Mouse (Mus musculus): Measurements from ENCODE around the gene 4930550L24Rik. TPM values are rescaled to one million over a fixed set of nuclear protein-coding genes. Genes with fewer than 3 reads are reported as not detected.

The 4930550L24Rik gene
- not detected for total RNA-seq (2021)

DNA sequence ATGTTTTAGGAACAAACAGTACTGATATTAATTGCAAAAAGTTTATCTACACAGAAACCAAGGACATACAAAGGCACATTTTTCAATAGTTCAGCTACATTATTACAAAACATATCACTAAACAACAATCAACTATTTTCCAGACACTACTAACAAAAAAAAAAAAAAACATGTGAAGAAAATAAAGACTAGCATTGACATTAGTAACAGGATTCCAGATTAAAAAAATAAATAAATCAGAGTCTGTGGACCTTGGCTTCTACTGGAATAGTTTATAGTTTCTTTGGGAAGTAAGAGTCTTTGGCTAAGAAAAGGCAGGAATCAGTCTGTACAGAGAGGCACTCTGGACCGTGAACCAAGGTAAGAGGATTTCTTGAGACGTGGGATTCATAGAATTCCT is at the start of gene 4930550L24Rik:
Gene 4930550L24Rik, plus strand, starts transcription at position 301 of the 400 bp plus-strand sequence.
- DNase-seq (ENCODE audit: extremely low spot score in 1 of 2, low spot score in 1 of 2) = no peak

DNA sequence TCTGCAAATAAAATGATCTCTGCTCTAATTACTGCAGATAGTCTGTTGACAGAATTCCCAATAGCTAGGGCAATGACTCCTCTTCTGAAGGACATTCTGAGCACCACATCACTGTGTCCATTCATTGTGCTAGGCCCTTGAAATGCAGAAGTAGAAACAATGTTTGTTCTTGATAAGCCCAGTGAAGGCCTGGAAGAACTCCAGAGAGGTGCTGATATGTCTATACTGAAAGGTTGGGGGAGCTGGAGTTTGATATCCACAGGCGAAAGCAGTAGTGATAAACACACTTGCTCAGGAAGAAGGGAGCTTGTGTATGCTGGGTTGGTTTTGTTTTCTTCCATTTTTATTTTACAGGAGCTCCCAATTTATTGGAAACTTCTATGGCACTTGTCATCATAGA is 8.4 kb upstream of the 4930550L24Rik start:
- no peak for DNase-seq (ENCODE audit: extremely low spot score in 1 of 2, low spot score in 1 of 2)

DNA sequence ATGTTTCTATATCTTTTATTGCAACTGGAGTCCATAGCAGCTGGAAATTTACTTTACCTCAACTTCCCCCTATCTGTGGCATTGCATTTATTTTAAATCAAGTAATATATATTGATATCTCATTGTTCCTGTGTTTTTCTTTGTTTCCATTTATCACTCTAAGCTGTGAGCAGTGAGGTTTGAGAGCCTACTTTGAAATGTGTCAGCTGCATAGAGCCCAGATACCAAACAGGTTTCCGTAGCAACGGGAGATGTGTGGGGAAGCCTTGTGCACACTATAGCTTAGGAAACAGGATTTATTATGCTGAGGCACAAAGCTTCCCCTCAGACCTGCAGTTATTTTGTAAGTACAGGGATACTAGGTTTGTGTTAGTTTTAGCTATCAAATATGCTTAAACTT is 58.8 kb downstream of the 4930550L24Rik start:
- DNase-seq (ENCODE audit: extremely low spot score in 1 of 2, low spot score in 1 of 2) = no peak
